Mouse (Mus musculus): ENCODE measurements at regions not wholly inside any gene's neighbourhood (a gene's known extent, or its start where the extent isn't known, plus 50 kb on each side); places are given as distances from the start of the nearest gene placed in this dataset.

- no peak for TF ChIP-seq GATA1 (IDR thresholded peaks at IDR 0.05; ENCODE audit: borderline replicate concordance, low read length)
- no peak for TF ChIP-seq FLI1 (IDR thresholded peaks at IDR 0.05; ENCODE audit: low read length)
Measured at GRCm38 (mm10) chr9:33766235-33766634, 719.5 kb upstream of the Kirrel3 start.
